Mouse (Mus musculus) yolk sac, embryonic 10.5 days (tissue): Measurements from ENCODE around the gene Hipk4.

Source experiments
- DNase-seq: peaks from one replicate; pipeline ENCODE4 v3.0.0-alpha.2; 2017; ENCODE audit warnings: low spot score

The Hipk4 gene

GRCm38 (mm10) chr7:27522967-27523366, at the start of gene Hipk4:
TSS of gene Hipk4 (plus strand) at chr7:27523267.
- no peak for DNase-seq

- DNase-seq = no peak
Measured at GRCm38 (mm10) chr7:27473835-27474489, 49.1 kb upstream of the Hipk4 start.

- peak; percentile 99 for DNase-seq
Measured at GRCm38 (mm10) chr7:27474490-27474954, 48.5 kb upstream of the Hipk4 start.

- DNase-seq = no peak
Measured at GRCm38 (mm10) chr7:27475596-27475995, 47.5 kb upstream of the Hipk4 start.

- peak; percentile 65 for DNase-seq
Measured at GRCm38 (mm10) chr7:27476098-27476635, 46.9 kb upstream of the Hipk4 start.

- DNase-seq = peak; percentile 75
Measured at GRCm38 (mm10) chr7:27478561-27478960, 44.5 kb upstream of the Hipk4 start.

- DNase-seq = peak; percentile 49
Measured at GRCm38 (mm10) chr7:27479750-27480149, 43.3 kb upstream of the Hipk4 start.

- DNase-seq = no peak
Measured at GRCm38 (mm10) chr7:27480506-27480905, 42.6 kb upstream of the Hipk4 start.

- no peak for DNase-seq
Measured at GRCm38 (mm10) chr7:27480927-27481626, 42.0 kb upstream of the Hipk4 start.

GRCm38 (mm10) chr7:27481627-27481969, 41.5 kb upstream of the Hipk4 start:
- DNase-seq = peak; percentile 97

GRCm38 (mm10) chr7:27483860-27484259, 39.2 kb upstream of the Hipk4 start:
- DNase-seq = no peak

- no peak for DNase-seq
Measured at GRCm38 (mm10) chr7:27486102-27486769, 36.8 kb upstream of the Hipk4 start.

GRCm38 (mm10) chr7:27486770-27487697, 36.0 kb upstream of the Hipk4 start, which contains the start of gene Sertad1:
TSS of gene Sertad1 (plus strand) at chr7:27486910.
- peak; percentile 100 for DNase-seq

GRCm38 (mm10) chr7:27487740-27488268, 35.3 kb upstream of the Hipk4 start:
- DNase-seq = peak; percentile 49

- DNase-seq = no peak
Measured at GRCm38 (mm10) chr7:27489270-27489869, 33.7 kb upstream of the Hipk4 start.

- DNase-seq = no peak
Measured at GRCm38 (mm10) chr7:27490227-27490542, 32.9 kb upstream of the Hipk4 start.

- peak; percentile 96 for DNase-seq
Measured at GRCm38 (mm10) chr7:27490543-27491329, 32.3 kb upstream of the Hipk4 start.

GRCm38 (mm10) chr7:27491856-27492255, 31.2 kb upstream of the Hipk4 start:
- DNase-seq = no peak

GRCm38 (mm10) chr7:27493022-27493421, 30.0 kb upstream of the Hipk4 start:
- no peak for DNase-seq

GRCm38 (mm10) chr7:27493450-27493849, 29.6 kb upstream of the Hipk4 start:
- no peak for DNase-seq
